Mouse (Mus musculus): ENCODE measurements at regions not wholly inside any gene's neighbourhood (a gene's known extent, or its start where the extent isn't known, plus 50 kb on each side); places are given as distances from the start of the nearest gene placed in this dataset.
"Not testable (repeated sequence)": the region's sequence is repeated elsewhere in the genome, so short reads cannot be mapped to it uniquely, and the experiment has no call there.

- whole genome bisulfite sequencing, result 40% methylated on average over 2 of the region's 2 CpGs
- Histone ChIP-seq H3K4me2 (ENCODE audit: low read length) (no peak overlapping the region), H3K4me3 (ENCODE audit: control insufficient read depth in 1 of 2, insufficient read depth in 1 of 2, low read depth in 1 of 2, low read length in 2 of 2) (no peak overlapping the region), H3K36me3 (ENCODE audit: control insufficient read depth, insufficient read depth, low read length) (no peaks in the 10 kb centered on the region), H3K9ac (ENCODE audit: low read length) (no peak overlapping the region), H3K27ac (replicated peaks in 1 of 2; ENCODE audit: control insufficient read depth in 1 of 2, insufficient read depth in 1 of 2, low read depth in 2 of 2, low read length in 2 of 2) (no peak overlapping the region), H3K4me1 (ENCODE audit: control insufficient read depth in 2 of 2, insufficient read depth in 2 of 2, low read length in 2 of 2) (no peaks in the 10 kb centered on the region), H3K27me3 (ENCODE audit: control insufficient read depth, insufficient read depth, low read length) (no peaks in the 10 kb centered on the region), H3K9me3 (ENCODE audit: control insufficient read depth, low read length) (no peaks in the 10 kb centered on the region)
- no peak for ATAC-seq (ENCODE audit: insufficient number of reproducible peaks, insufficient read depth, low FRiP score, low read depth)
Observed at GRCm38 (mm10) chr6:60657117-60657911, 172.3 kb downstream of the Snca start.

- H3K4me1 ChIP-seq (ENCODE audit: control insufficient read depth in 2 of 2, insufficient read depth in 2 of 2, low read length in 2 of 2); H3K27me3 ChIP-seq (ENCODE audit: control insufficient read depth, insufficient read depth, low read length); H3K9me3 ChIP-seq (ENCODE audit: control insufficient read depth, low read length); H3K9ac ChIP-seq (ENCODE audit: low read length); ATAC-seq (ENCODE audit: insufficient number of reproducible peaks, insufficient read depth, low FRiP score, low read depth); H3K4me2 ChIP-seq (ENCODE audit: low read length); H3K27ac ChIP-seq (replicated peaks in 1 of 2; ENCODE audit: control insufficient read depth in 1 of 2, insufficient read depth in 1 of 2, low read depth in 2 of 2, low read length in 2 of 2); H3K36me3 ChIP-seq (ENCODE audit: control insufficient read depth, insufficient read depth, low read length); H3K4me3 ChIP-seq (ENCODE audit: control insufficient read depth in 1 of 2, insufficient read depth in 1 of 2, low read depth in 1 of 2, low read length in 2 of 2): not testable (repeated sequence)
- 37% methylated on average over 2 of the region's 2 CpGs for WGBS
Observed at GRCm38 (mm10) chr6:60646983-60647617, 182.6 kb downstream of the Snca start.

- no peaks in the 10 kb centered on the region for H3K4me1 ChIP-seq (ENCODE audit: control insufficient read depth in 2 of 2, insufficient read depth in 2 of 2, low read length in 2 of 2)
- no peak for ATAC-seq (ENCODE audit: insufficient number of reproducible peaks, insufficient read depth, low FRiP score, low read depth)
Observed at GRCm38 (mm10) chr6:60642251-60642650, 187.4 kb downstream of the Snca start.

GRCm38 (mm10) chr6:60616313-60616712 lies 213.3 kb downstream of the Snca start:
- H3K9me3 ChIP-seq (ENCODE audit: control insufficient read depth, low read length), result no peaks in the 10 kb centered on the region
- no peaks in the 10 kb centered on the region for H3K27me3 ChIP-seq (ENCODE audit: control insufficient read depth, insufficient read depth, low read length)
- H3K9ac ChIP-seq (ENCODE audit: low read length), result no peak overlapping the region
- no peak overlapping the region for H3K4me2 ChIP-seq (ENCODE audit: low read length)
- H3K36me3 ChIP-seq (ENCODE audit: control insufficient read depth, insufficient read depth, low read length), result no peaks in the 10 kb centered on the region
- ATAC-seq (ENCODE audit: insufficient number of reproducible peaks, insufficient read depth, low FRiP score, low read depth), result no peak
- no peak overlapping the region for H3K27ac ChIP-seq (replicated peaks in 1 of 2; ENCODE audit: control insufficient read depth in 1 of 2, insufficient read depth in 1 of 2, low read depth in 2 of 2, low read length in 2 of 2)
- H3K4me3 ChIP-seq (ENCODE audit: control insufficient read depth in 1 of 2, insufficient read depth in 1 of 2, low read depth in 1 of 2, low read length in 2 of 2), result no peak overlapping the region
- H3K4me1 ChIP-seq (ENCODE audit: control insufficient read depth in 2 of 2, insufficient read depth in 2 of 2, low read length in 2 of 2), result no peaks in the 10 kb centered on the region

More at GRCm38 (mm10) chr6:60642251-60642650, 187.4 kb downstream of the Snca start:
- H3K36me3 ChIP-seq (ENCODE audit: control insufficient read depth, insufficient read depth, low read length), result no peaks in the 10 kb centered on the region
- H3K9ac ChIP-seq (ENCODE audit: low read length), result no peak overlapping the region
- no peak overlapping the region for H3K27ac ChIP-seq (replicated peaks in 1 of 2; ENCODE audit: control insufficient read depth in 1 of 2, insufficient read depth in 1 of 2, low read depth in 2 of 2, low read length in 2 of 2)
- no peaks in the 10 kb centered on the region for H3K9me3 ChIP-seq (ENCODE audit: control insufficient read depth, low read length)
- H3K27me3 ChIP-seq (ENCODE audit: control insufficient read depth, insufficient read depth, low read length), result no peaks in the 10 kb centered on the region
- H3K4me2 ChIP-seq (ENCODE audit: low read length), result no peak overlapping the region
- no peak overlapping the region for H3K4me3 ChIP-seq (ENCODE audit: control insufficient read depth in 1 of 2, insufficient read depth in 1 of 2, low read depth in 1 of 2, low read length in 2 of 2)
- 58% methylated on average over 2 of the region's 2 CpGs for WGBS

- Histone ChIP-seq H3K4me1 (ENCODE audit: control insufficient read depth in 2 of 2, insufficient read depth in 2 of 2, low read length in 2 of 2) (no peaks in the 10 kb centered on the region), H3K27ac (replicated peaks in 1 of 2; ENCODE audit: control insufficient read depth in 1 of 2, insufficient read depth in 1 of 2, low read depth in 2 of 2, low read length in 2 of 2) (no peak overlapping the region), H3K9ac (ENCODE audit: low read length) (no peak overlapping the region), H3K27me3 (ENCODE audit: control insufficient read depth, insufficient read depth, low read length) (no peaks in the 10 kb centered on the region), H3K36me3 (ENCODE audit: control insufficient read depth, insufficient read depth, low read length) (no peaks in the 10 kb centered on the region), H3K9me3 (ENCODE audit: control insufficient read depth, low read length) (no peaks in the 10 kb centered on the region), H3K4me2 (ENCODE audit: low read length) (no peak overlapping the region), H3K4me3 (ENCODE audit: control insufficient read depth in 1 of 2, insufficient read depth in 1 of 2, low read depth in 1 of 2, low read length in 2 of 2) (no peak overlapping the region)
- ATAC-seq (ENCODE audit: insufficient number of reproducible peaks, insufficient read depth, low FRiP score, low read depth), result no peak
Observed at GRCm38 (mm10) chr6:60600201-60600600, 229.5 kb downstream of the Snca start.

- WGBS, result 61% methylated on average over 1 of the region's 1 CpGs
- Histone ChIP-seq H3K4me1 (ENCODE audit: control insufficient read depth in 2 of 2, insufficient read depth in 2 of 2, low read length in 2 of 2) (no peaks in the 10 kb centered on the region), H3K27me3 (ENCODE audit: control insufficient read depth, insufficient read depth, low read length) (no peaks in the 10 kb centered on the region), H3K4me2 (ENCODE audit: low read length) (no peak overlapping the region), H3K9ac (ENCODE audit: low read length) (no peak overlapping the region), H3K36me3 (ENCODE audit: control insufficient read depth, insufficient read depth, low read length) (no peaks in the 10 kb centered on the region), H3K9me3 (ENCODE audit: control insufficient read depth, low read length) (no peaks in the 10 kb centered on the region), H3K27ac (replicated peaks in 1 of 2; ENCODE audit: control insufficient read depth in 1 of 2, insufficient read depth in 1 of 2, low read depth in 2 of 2, low read length in 2 of 2) (no peak overlapping the region), H3K4me3 (ENCODE audit: control insufficient read depth in 1 of 2, insufficient read depth in 1 of 2, low read depth in 1 of 2, low read length in 2 of 2) (no peak overlapping the region)
- no peak for ATAC-seq (ENCODE audit: insufficient number of reproducible peaks, insufficient read depth, low FRiP score, low read depth)
Observed at GRCm38 (mm10) chr6:60564261-60564660, 265.4 kb downstream of the Snca start.

GRCm38 (mm10) chr6:60555590-60556235 lies 273.9 kb downstream of the Snca start:
- Histone ChIP-seq H3K27me3 (ENCODE audit: control insufficient read depth, insufficient read depth, low read length) (no peaks in the 10 kb centered on the region), H3K36me3 (ENCODE audit: control insufficient read depth, insufficient read depth, low read length) (no peaks in the 10 kb centered on the region), H3K4me3 (ENCODE audit: control insufficient read depth in 1 of 2, insufficient read depth in 1 of 2, low read depth in 1 of 2, low read length in 2 of 2) (no peak overlapping the region), H3K9ac (ENCODE audit: low read length) (no peak overlapping the region), H3K4me1 (ENCODE audit: control insufficient read depth in 2 of 2, insufficient read depth in 2 of 2, low read length in 2 of 2) (no peaks in the 10 kb centered on the region), H3K4me2 (ENCODE audit: low read length) (0 out of 2 replicates have a peak overlapping the region, but pooled peaks have one; percentile 37), H3K27ac (replicated peaks in 1 of 2; ENCODE audit: control insufficient read depth in 1 of 2, insufficient read depth in 1 of 2, low read depth in 2 of 2, low read length in 2 of 2) (no peak overlapping the region), H3K9me3 (ENCODE audit: control insufficient read depth, low read length) (peaks cover 10% of the 10 kb centered on the region; the same call in 1 of the 2 replicates)
- no peak for ATAC-seq (ENCODE audit: insufficient number of reproducible peaks, insufficient read depth, low FRiP score, low read depth)
- WGBS, result 41% methylated on average over 9 of the region's 9 CpGs
